Mouse (Mus musculus): ENCODE measurements around the gene Tmem14a.

- TF ChIP-seq CTCF (conservative IDR thresholded peaks at IDR 0.05 in 1 of 2, IDR thresholded peaks at IDR 0.05 in 1 of 2; ENCODE audit: low read depth in 2 of 2, low read length in 2 of 2) (peak in 1 of 2 experiments; percentile 60; a peak in 2 of 4 replicates), NELFE (IDR thresholded peaks at IDR 0.05; ENCODE audit: low read depth, low read length) (no peak), HCFC1 (IDR thresholded peaks at IDR 0.05; ENCODE audit: low read depth, low read length) (no peak), USF2 (conservative IDR thresholded peaks at IDR 0.05; ENCODE audit: low read depth, low read length) (no peak), EP300 (IDR thresholded peaks at IDR 0.05; ENCODE audit: low read length) (no peak)
Measured at GRCm38 (mm10) chr1:21266766-21267165, 48.4 kb downstream of the Tmem14a start.

Measured in CH12.LX (cell line).